ENCODE assay signal across 15 mouse cellular contexts in the genomic region with DNA sequence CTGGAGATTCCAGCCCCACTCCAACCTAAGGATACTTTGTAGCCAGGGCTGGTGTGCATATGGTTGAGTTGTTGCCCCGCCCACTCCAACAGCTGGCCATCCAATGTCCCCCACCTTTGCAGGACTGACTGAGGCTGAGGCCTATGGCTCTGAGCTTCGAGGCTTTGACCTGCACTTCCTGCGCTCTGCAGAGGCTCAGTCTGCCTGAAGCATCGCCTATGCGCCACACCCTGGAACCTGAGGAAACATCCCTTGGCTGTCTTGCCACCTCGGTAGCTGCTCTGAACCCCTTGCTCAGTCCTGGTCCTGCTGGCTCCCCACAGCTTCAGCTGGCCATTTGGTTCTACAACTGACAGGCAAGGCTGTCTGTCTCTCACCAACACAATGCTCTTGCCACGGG. TPM values are rescaled to one million over a fixed set of nuclear protein-coding genes. Genes with fewer than 3 reads are reported as not detected.
DNase-seq lines count a peak whose midpoint lies in the region; ATAC-seq and TF ChIP-seq lines count a peak whose summit lies in the region.
"Had no signal": no experiment of that assay in that cellular context is flagged by ENCODE, and none has a peak within 500 bp of the region (broad histone marks: within the 10 kb centered on the region; RNA-seq: fewer than 3 reads in every experiment).

No protein-coding gene starts in this region.

- H3K4me1 ChIP-seq in heart, postnatal 0 days (ENCODE audit: control insufficient read depth, insufficient read depth) = peaks cover 54% of the 10 kb centered on the region
- peaks cover 39% of the 10 kb centered on the region for H3K4me1 ChIP-seq in midbrain, embryonic 10.5 days
- H3K4me1 ChIP-seq in midbrain, postnatal 0 days (ENCODE audit: insufficient read depth, low read length) = no peaks in the 10 kb centered on the region; the same call in 1 of the 2 replicates
- peaks cover 63% of the 10 kb centered on the region for H3K4me1 ChIP-seq in embryonic facial prominence, embryonic 10.5 days

- no peaks in the 10 kb centered on the region for H3K36me3 ChIP-seq in heart, postnatal 0 days (replicated peaks; ENCODE audit: control insufficient read depth, insufficient read depth, low read length)
- no peaks in the 10 kb centered on the region for H3K36me3 ChIP-seq in midbrain, embryonic 10.5 days
- no peaks in the 10 kb centered on the region for H3K36me3 ChIP-seq in midbrain, postnatal 0 days (ENCODE audit: insufficient read depth, low read length)
- H3K36me3 ChIP-seq in embryonic facial prominence, embryonic 10.5 days (replicated peaks) = no peaks in the 10 kb centered on the region
- H3K36me3 ChIP-seq in macrophage (ENCODE audit: inconsistent target) = no peaks in the 10 kb centered on the region
- H3K36me3 ChIP-seq: liver, embryonic 15.5 days; neural tube, embryonic 15.5 days had no signal

- no peak for DNase-seq in heart, postnatal 0 days (ENCODE audit: low spot score)
- DNase-seq in heart, adult 9 months (ENCODE audit: low spot score in 2 of 2) = no peak
- no peak for DNase-seq in midbrain, embryonic 10.5 days (ENCODE audit: low spot score)
- DNase-seq in midbrain, postnatal 0 days (ENCODE audit: low spot score) = no peak
- DNase-seq in embryonic facial prominence, embryonic 10.5 days (ENCODE audit: low spot score) = no peak
- no peak for DNase-seq in spleen, postnatal 14 days (ENCODE audit: low spot score in 2 of 2)
- DNase-seq: cerebellum, adult 2 months; forebrain, postnatal 0 days; gastrocnemius, postnatal 36 days; kidney, adult 9 months; layer of hippocampus, adult 9-11 months had no signal

- 66% methylated on average over 7 of the region's 7 CpGs for WGBS in heart, postnatal 0 days
- 71% methylated on average over 7 of the region's 7 CpGs for WGBS in midbrain, embryonic 10.5 days
- WGBS in midbrain, postnatal 0 days = 74% methylated on average over 7 of the region's 7 CpGs
- WGBS in embryonic facial prominence, embryonic 10.5 days = 67% methylated on average over 7 of the region's 7 CpGs
- WGBS in macrophage (ENCODE audit: missing documents) = 89% methylated on average over 7 of the region's 7 CpGs

- H3K79me2 ChIP-seq in macrophage (ENCODE audit: inconsistent target) = peaks cover 91% of the 10 kb centered on the region

- H3K4me3 ChIP-seq in heart, postnatal 0 days (ENCODE audit: low read depth, low read length) = no peak overlapping the region
- no peak overlapping the region for H3K4me3 ChIP-seq in midbrain, embryonic 10.5 days
- no peak overlapping the region for H3K4me3 ChIP-seq in midbrain, postnatal 0 days (ENCODE audit: low read depth, low read length)
- H3K4me3 ChIP-seq in embryonic facial prominence, embryonic 10.5 days = no peak overlapping the region
- H3K4me3 ChIP-seq in macrophage (ENCODE audit: inconsistent target) = no peak overlapping the region
- H3K4me3 ChIP-seq: liver, embryonic 15.5 days; neural tube, embryonic 15.5 days had no signal

- no peak for TF ChIP-seq EP300 in heart, postnatal 0 days (IDR thresholded peaks at IDR 0.05; ENCODE audit: low read depth)

- 0 out of 2 replicates have a peak overlapping the region, but pooled peaks have one; percentile 23 for H3K9ac ChIP-seq in heart, postnatal 0 days (replicated peaks; ENCODE audit: low read depth, low read length)
- no peak overlapping the region for H3K9ac ChIP-seq in midbrain, postnatal 0 days (replicated peaks; ENCODE audit: low read length, poor library complexity, severe bottlenecking)
- H3K9ac ChIP-seq: forebrain, postnatal 0 days; liver, embryonic 15.5 days; neural tube, embryonic 15.5 days had no signal

- TF ChIP-seq CTCF in heart, postnatal 0 days (IDR thresholded peaks at IDR 0.05; ENCODE audit: low read depth) = no peak
- TF ChIP-seq CTCF in midbrain, postnatal 0 days (IDR thresholded peaks at IDR 0.05) = no peak

- no peak overlapping the region for H3K4me2 ChIP-seq in heart, postnatal 0 days (ENCODE audit: low read depth, low read length)
- H3K4me2 ChIP-seq in midbrain, postnatal 0 days (ENCODE audit: low read depth, low read length, poor library complexity, severe bottlenecking) = no peak overlapping the region
- H3K4me2 ChIP-seq: liver, embryonic 15.5 days; neural tube, embryonic 15.5 days had no signal

- H3K27ac ChIP-seq in heart, postnatal 0 days (ENCODE audit: low read depth) = no peak overlapping the region
- 0 out of 2 replicates have a peak overlapping the region, but pooled peaks have one; percentile 7 for H3K27ac ChIP-seq in midbrain, embryonic 10.5 days (replicated peaks)
- H3K27ac ChIP-seq in midbrain, postnatal 0 days (ENCODE audit: low read depth, low read length) = no peak overlapping the region
- peak overlapping the region; percentile 57 for H3K27ac ChIP-seq in embryonic facial prominence, embryonic 10.5 days (replicated peaks)
- H3K27ac ChIP-seq in macrophage = peak overlapping the region; percentile 94
- H3K27ac ChIP-seq: liver, embryonic 15.5 days; neural tube, embryonic 15.5 days had no signal

- no peaks in the 10 kb centered on the region for H3K9me3 ChIP-seq in heart, postnatal 0 days (replicated peaks; ENCODE audit: control insufficient read depth, low read length)
- no peaks in the 10 kb centered on the region for H3K9me3 ChIP-seq in midbrain, embryonic 10.5 days (replicated peaks)
- H3K9me3 ChIP-seq in midbrain, postnatal 0 days (ENCODE audit: low read length) = no peaks in the 10 kb centered on the region
- H3K9me3 ChIP-seq in embryonic facial prominence, embryonic 10.5 days = no peaks in the 10 kb centered on the region
- H3K9me3 ChIP-seq: liver, embryonic 15.5 days; neural tube, embryonic 15.5 days had no signal

- ATAC-seq in heart, postnatal 0 days (ENCODE audit: insufficient read depth, low read depth) = no peak
- no peak for ATAC-seq in midbrain, postnatal 0 days (ENCODE audit: low FRiP score)
- ATAC-seq: forebrain, postnatal 0 days had no signal

- no peaks in the 10 kb centered on the region for H3K27me3 ChIP-seq in heart, postnatal 0 days (ENCODE audit: control insufficient read depth, insufficient read depth, low read length)
- peaks cover 14% of the 10 kb centered on the region; the same call in 1 of the 2 replicates for H3K27me3 ChIP-seq in midbrain, embryonic 10.5 days (ENCODE audit: low read depth, poor library complexity, severe bottlenecking)
- no peaks in the 10 kb centered on the region for H3K27me3 ChIP-seq in midbrain, postnatal 0 days (ENCODE audit: insufficient read depth, low read length)
- peaks cover 24% of the 10 kb centered on the region for H3K27me3 ChIP-seq in embryonic facial prominence, embryonic 10.5 days (replicated peaks; ENCODE audit: low read depth, poor library complexity, severe bottlenecking)
- H3K27me3 ChIP-seq: CH12.LX; neural tube, embryonic 15.5 days had no signal

RNA-seq across cellular contexts. Expression of gene Nfatc2, which starts 24.1 kb away (rescaled TPM):
- total RNA-seq in heart, postnatal 0 days (2014; rRNA removed; ENCODE audit: low replicate concordance) = 7.4 and 10.1 TPM in 2 replicates
- polyA plus RNA-seq in heart, postnatal 0 days (2015; fragmentation: Nextera tagmentation; extraction: Ambion mirVana) = 7.3 and 8.2 TPM in 2 replicates
- 0.54 and 0.61 TPM in 2 replicates for polyA plus RNA-seq in midbrain, embryonic 10.5 days (2016; fragmentation: Nextera tagmentation; extraction: Ambion mirVana)
- total RNA-seq in midbrain, postnatal 0 days (2014; rRNA removed) = 5.1 and 6.4 TPM in 2 replicates
- 7.3 and 8.2 TPM in 2 replicates for polyA plus RNA-seq in midbrain, postnatal 0 days (2015; fragmentation: Nextera tagmentation; extraction: Ambion mirVana)
- 0.45 and 0.66 TPM in 2 replicates for polyA plus RNA-seq in embryonic facial prominence, embryonic 10.5 days (2016; fragmentation: Nextera tagmentation; extraction: Ambion mirVana)
- 100 to 1,000 TPM in 12 of 26 experiments, 10 to 100 TPM in 12, 1 to 10 TPM in 2; 7.9 to 169 (median 92.6) TPM for total RNA-seq in macrophage (2018; cell fraction: chromatin; rRNA removed)
- total RNA-seq in macrophage (2018; cell fraction: cytosol; rRNA removed) = 10 to 100 TPM; 17.9 to 68.6 (median 45.6) TPM
- 100 to 1,000 TPM in 4 of 26 experiments, 10 to 100 TPM in 22; 16.9 to 130 (median 59.6) TPM for total RNA-seq in macrophage (2018; cell fraction: nucleus; rRNA removed)
- polyA plus RNA-seq in macrophage (2018) = 26.6 to 37.0 TPM (median 27.3 TPM) in 3 replicates

Comparison
In these comparisons a context has a peak if more than half of its experiments do, and no peak if none do; other contexts are left out.
1. H3K27ac ChIP-seq: peak in midbrain, embryonic 10.5 days (single experiment), embryonic facial prominence, embryonic 10.5 days (single experiment) and macrophage (single experiment); none in heart, postnatal 0 days (single experiment) and midbrain, postnatal 0 days (single experiment).